Mouse (Mus musculus) heart, embryonic 14.5 days (tissue): ENCODE data around the gene Pip4p1. TPM values are rescaled to one million over a fixed set of nuclear protein-coding genes. Genes with fewer than 3 reads are reported as not detected.

ENCODE experiments used
- ATAC-seq: fragments of 200-750 bp; cut with Nextera tagmentation; 2 replicates; pipeline ENCODE4 v1.8.0; 2017; ENCODE audit warnings: low read depth, moderate TSS enrichment; ENCODE audit not compliant: insufficient number of reproducible peaks, insufficient read depth, low FRiP score
- H3K27ac ChIP-seq, 2 experiments: fragments of 200-500 bp in 1 of 2; fragments of 300-500 bp in 1 of 2; sonication (generic) in 1 of 2; replicated peaks in 1 of 2; 2 replicates each; pipeline ENCODE4 v1.5.1; 2012 to 2014; ENCODE audit warnings: low read depth in 2 of 2, low read length in 2 of 2, control low read depth in 1 of 2, mild to moderate bottlenecking in 1 of 2, mixed read lengths in 1 of 2; ENCODE audit not compliant: control insufficient read depth in 1 of 2, insufficient read depth in 1 of 2
- H3K27me3 ChIP-seq: fragments of 300-500 bp; sonication (generic); 2 replicates; pipeline ENCODE4 v1.6.1; 2014; ENCODE audit warnings: mild to moderate bottlenecking, low read length, control low read depth; ENCODE audit not compliant: control insufficient read depth, insufficient read depth
- H3K36me3 ChIP-seq: fragments of 300-500 bp; sonication (generic); 2 replicates; pipeline ENCODE4 v1.6.1; 2014; ENCODE audit warnings: mild to moderate bottlenecking, control low read depth, low read length, mixed read lengths; ENCODE audit not compliant: control insufficient read depth, insufficient read depth
- H3K4me1 ChIP-seq, 2 experiments: fragments of 200-500 bp in 1 of 2; fragments of 300-500 bp in 1 of 2; sonication (generic) in 1 of 2; 2 replicates each; pipeline ENCODE4 v1.6.1; 2012 to 2014; ENCODE audit warnings: low read length in 2 of 2, control low read depth in 1 of 2, mixed read lengths in 1 of 2; ENCODE audit not compliant: control insufficient read depth in 2 of 2, insufficient read depth in 2 of 2
- H3K4me2 ChIP-seq: fragments of 300-500 bp; sonication (generic); 2 replicates; pipeline ENCODE4 v1.6.1; 2014; ENCODE audit warnings: mild to moderate bottlenecking, low read length
- H3K4me3 ChIP-seq, 2 experiments: fragments of 200-500 bp in 1 of 2; fragments of 300-500 bp in 1 of 2; sonication (generic) in 1 of 2; 2 replicates each; pipeline ENCODE4 v1.5.1; 2012 to 2014; ENCODE audit warnings: low read length in 2 of 2, mild to moderate bottlenecking in 2 of 2, control low read depth in 1 of 2, low read depth in 1 of 2, moderate library complexity in 1 of 2; ENCODE audit not compliant: control insufficient read depth in 1 of 2, insufficient read depth in 1 of 2
- H3K9ac ChIP-seq: fragments of 300-500 bp; sonication (generic); 2 replicates; pipeline ENCODE4 v1.6.1; 2014; ENCODE audit warnings: mild to moderate bottlenecking, low read length
- H3K9me3 ChIP-seq: fragments of 300-500 bp; sonication (generic); 2 replicates; pipeline ENCODE4 v1.6.1; 2016; ENCODE audit warnings: low read length, control low read depth; ENCODE audit not compliant: control insufficient read depth
- WGBS: fragments of 180-500 bp; shearing (Covaris S2); extraction: QIAGEN DNeasy Blood & Tissue Kit; methylation state at CpG from one replicate; pipeline ENCODE4 v1.1.7; 2014; 5-methylcytosine and 5-hydroxymethylcytosine counted together
- polyA plus RNA-seq: library from polyadenylated mRNA; unstranded; fragments of >200 nt; fragmentation: Nextera tagmentation; extraction: Ambion mirVana; gene quantifications from 2 replicates; pipeline ENCODE4 v1.2.1, GENCODE M21; 2014

Gene Pip4p1
- polyA plus RNA-seq, 1 experiment from 2014 or later = 35.1 TPM

DNA sequence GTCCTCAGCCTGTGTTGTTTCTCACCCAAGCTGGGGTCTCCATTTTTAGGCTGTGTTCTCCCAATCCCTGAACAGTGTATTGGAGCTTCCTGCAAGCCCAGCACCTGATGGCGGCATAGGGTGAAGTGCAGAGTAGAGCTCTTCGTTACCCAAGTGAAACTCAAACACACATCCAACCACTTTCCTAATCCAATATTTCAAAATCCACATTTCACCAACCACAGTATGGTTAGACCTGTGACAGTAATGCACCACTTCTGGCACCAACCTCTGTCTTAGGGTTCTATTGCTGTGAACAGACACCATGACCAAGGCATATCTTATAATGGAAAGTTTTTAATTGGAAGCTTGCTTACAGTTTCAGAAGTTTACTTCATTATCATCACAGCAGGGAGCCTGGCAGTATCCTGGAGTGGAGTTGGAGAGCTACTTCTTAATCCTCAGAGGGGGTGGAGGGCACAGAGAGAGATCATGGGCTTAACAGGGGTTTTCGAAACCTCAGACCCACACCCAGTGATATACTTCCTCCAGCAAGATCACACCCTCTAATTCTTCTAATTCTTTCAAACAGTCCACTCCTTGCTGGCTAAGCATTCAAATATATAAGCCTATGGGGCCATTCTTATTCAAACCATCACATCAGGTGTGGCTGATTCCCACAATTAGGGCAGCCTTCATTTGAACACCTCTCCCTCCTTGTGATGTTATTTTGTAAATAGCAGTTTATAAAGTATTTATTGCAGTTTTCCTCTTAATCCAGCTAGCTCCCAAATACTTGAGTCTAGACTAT, 7.7 kb upstream of the Pip4p1 start:
- H3K4me3 ChIP-seq = no peak overlapping the region
- 79% methylated on average over 3 of the region's 3 CpGs for WGBS
- ATAC-seq = no peak
- no peak overlapping the region for H3K4me2 ChIP-seq
- no peaks in the 10 kb centered on the region for H3K9me3 ChIP-seq
- H3K27ac ChIP-seq = no peak overlapping the region
- H3K9ac ChIP-seq = no peak overlapping the region
- H3K4me1 ChIP-seq = no peaks in the 10 kb centered on the region
- no peaks in the 10 kb centered on the region for H3K27me3 ChIP-seq
- H3K36me3 ChIP-seq = no peaks in the 10 kb centered on the region

- no peaks in the 10 kb centered on the region for H3K9me3 ChIP-seq
- ATAC-seq = no peak
- no peak overlapping the region for H3K9ac ChIP-seq
- WGBS = 60% methylated on average over 1 of the region's 1 CpGs
- H3K36me3 ChIP-seq = no peaks in the 10 kb centered on the region
- H3K4me3 ChIP-seq = no peak overlapping the region
- no peaks in the 10 kb centered on the region for H3K27me3 ChIP-seq
- H3K27ac ChIP-seq = no peak overlapping the region
- H3K4me2 ChIP-seq = no peak overlapping the region
- no peaks in the 10 kb centered on the region for H3K4me1 ChIP-seq
Measured at GRCm38 (mm10) chr14:50936649-50937048, 6.0 kb upstream of the Pip4p1 start.

- no peaks in the 10 kb centered on the region for H3K9me3 ChIP-seq
- H3K4me3 ChIP-seq = peak overlapping the region; percentile 86 to 97
- H3K9ac ChIP-seq = peak overlapping the region; percentile 80
- peaks cover 5 to 10% of the 10 kb centered on the region in 2 experiments; a peak in 3 of 4 replicates for H3K4me1 ChIP-seq
- peak overlapping the region; percentile 89 to 97 for H3K27ac ChIP-seq
- peaks cover 30% of the 10 kb centered on the region for H3K36me3 ChIP-seq
- ATAC-seq = no peak
- H3K27me3 ChIP-seq = no peaks in the 10 kb centered on the region
- H3K4me2 ChIP-seq = peak overlapping the region; percentile 84
- 12% methylated on average over 12 of the region's 12 CpGs for WGBS
Measured at GRCm38 (mm10) chr14:50931493-50932020, 901 bp upstream of the Pip4p1 start.

DNA sequence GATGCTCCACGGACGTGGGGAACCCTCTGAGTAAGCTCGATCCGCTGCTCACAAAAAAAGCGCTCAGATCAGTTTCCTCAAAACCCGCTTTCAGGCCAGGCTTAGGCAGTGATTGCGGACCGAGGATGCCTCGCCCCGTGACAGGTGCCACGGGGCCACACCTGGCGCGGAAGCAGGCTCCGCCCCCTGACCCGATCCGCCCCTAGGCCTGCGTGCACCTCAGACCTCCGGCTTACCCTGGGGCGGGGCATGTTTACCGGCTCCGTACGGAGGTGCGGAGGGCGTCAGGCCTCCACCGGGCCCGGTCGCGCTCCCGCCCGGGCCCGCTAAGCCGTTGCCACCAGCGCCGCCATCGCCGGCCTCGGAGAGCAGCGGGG, 291 bp downstream of the Pip4p1 start:
- Histone ChIP-seq H3K4me3 (peak overlapping the region; percentile 86 to 97), H3K4me1 (peaks cover 5 to 18% of the 10 kb centered on the region in 2 experiments; a peak in 3 of 4 replicates), H3K36me3 (peaks cover 37% of the 10 kb centered on the region), H3K4me2 (peak overlapping the region; percentile 71), H3K27me3 (no peaks in the 10 kb centered on the region), H3K27ac (peak overlapping the region; percentile 69 to 85), H3K9me3 (no peaks in the 10 kb centered on the region), H3K9ac (peak overlapping the region; percentile 100)
- peak; percentile 45 for ATAC-seq
- 1% methylated on average over 38 of the region's 38 CpGs for WGBS

GRCm38 (mm10) chr14:50929951-50930350, 705 bp downstream of the Pip4p1 start:
- WGBS = 15% methylated on average over 10 of the region's 10 CpGs

DNA sequence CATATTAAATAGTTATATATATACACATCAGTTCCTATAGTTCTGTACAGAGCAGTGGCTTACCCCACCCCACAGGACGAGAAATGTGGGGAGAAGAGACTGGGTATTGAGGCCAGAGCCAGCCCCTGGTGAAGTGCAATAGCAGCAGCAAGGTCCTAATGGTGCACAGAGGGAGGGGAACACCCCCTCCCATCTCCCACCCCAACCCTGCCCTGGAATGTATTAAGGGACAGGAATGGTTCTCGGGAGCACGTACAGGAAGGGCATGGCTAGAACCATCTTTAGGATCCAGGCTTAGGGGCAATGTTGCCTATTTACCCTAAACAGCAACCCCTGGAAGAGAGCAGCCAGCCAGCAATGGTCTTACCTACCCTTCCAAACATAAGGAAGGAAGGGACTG, 3.3 kb downstream of the Pip4p1 start:
- Histone ChIP-seq H3K27me3 (no peaks in the 10 kb centered on the region), H3K36me3 (peaks cover 37% of the 10 kb centered on the region), H3K9me3 (no peaks in the 10 kb centered on the region), H3K9ac (no peak overlapping the region), H3K27ac (no peak overlapping the region), H3K4me1 (peaks cover 5 to 25% of the 10 kb centered on the region in 2 experiments; a peak in 3 of 4 replicates), H3K4me2 (no peak overlapping the region), H3K4me3 (no peak overlapping the region)
- WGBS = 79% methylated on average over 3 of the region's 3 CpGs
- no peak for ATAC-seq

More at GRCm38 (mm10) chr14:50929951-50930350, 705 bp downstream of the Pip4p1 start:
- no peaks in the 10 kb centered on the region for H3K9me3 ChIP-seq
- peaks cover 37% of the 10 kb centered on the region for H3K36me3 ChIP-seq
- no peak for ATAC-seq
- peak overlapping the region; percentile 100 for H3K9ac ChIP-seq
- H3K27ac ChIP-seq = peak overlapping the region; percentile 69 to 85; a peak in 3 of 4 replicates
- no peaks in the 10 kb centered on the region for H3K27me3 ChIP-seq
- H3K4me1 ChIP-seq = peaks cover 5 to 18% of the 10 kb centered on the region in 2 experiments; a peak in 3 of 4 replicates
- peak overlapping the region; percentile 71 for H3K4me2 ChIP-seq
- H3K4me3 ChIP-seq = peak overlapping the region; percentile 86 to 97

- Histone ChIP-seq H3K4me2 (peak overlapping the region; percentile 93), H3K9me3 (no peaks in the 10 kb centered on the region), H3K27ac (peak overlapping the region; percentile 61 to 89), H3K4me3 (peak overlapping the region; percentile 67 to 88), H3K36me3 (peaks cover 37% of the 10 kb centered on the region), H3K9ac (peak overlapping the region; percentile 91), H3K27me3 (no peaks in the 10 kb centered on the region), H3K4me1 (peaks cover 5 to 25% of the 10 kb centered on the region in 2 experiments; a peak in 3 of 4 replicates)
- WGBS = 1% methylated on average over 38 of the region's 38 CpGs
- peak; percentile 23 for ATAC-seq
Measured at GRCm38 (mm10) chr14:50925111-50925920, 5.3 kb downstream of the Pip4p1 start.
